Mouse (Mus musculus) brown adipose tissue, adult 24 weeks (tissue): ENCODE measurements at regions not wholly inside any gene's neighbourhood (a gene's known extent, or its start where the extent isn't known, plus 50 kb on each side); places are given as distances from the start of the nearest gene placed in this dataset.
"Not testable (repeated sequence)": the region's sequence is repeated elsewhere in the genome, so short reads cannot be mapped to it uniquely, and the experiment has no call there.

Experiments
- H3K27ac ChIP-seq: fragments of 200-500 bp; replicated peaks from 2 replicates; pipeline ENCODE4 v1.5.1; 2012; ENCODE audit warnings: low read depth, mild to moderate bottlenecking, low read length
- H3K4me1 ChIP-seq: fragments of 200-500 bp; 2 replicates; pipeline ENCODE4 v1.6.1; 2012; ENCODE audit warnings: low read length, mixed read lengths; ENCODE audit not compliant: control insufficient read depth, insufficient read depth, insufficient read length
- H3K4me3 ChIP-seq: fragments of 200-500 bp; 2 replicates; pipeline ENCODE4 v1.5.1; 2012; ENCODE audit warnings: low read depth, mild to moderate bottlenecking, low read length, moderate library complexity; ENCODE audit not compliant: insufficient read depth

GRCm38 (mm10) chr14:54125510-54125909 is 128.4 kb downstream of the Dad1 start:
- H3K27ac ChIP-seq = no peak overlapping the region
- no peak overlapping the region for H3K4me3 ChIP-seq
- H3K4me1 ChIP-seq = no peaks in the 10 kb centered on the region

DNA sequence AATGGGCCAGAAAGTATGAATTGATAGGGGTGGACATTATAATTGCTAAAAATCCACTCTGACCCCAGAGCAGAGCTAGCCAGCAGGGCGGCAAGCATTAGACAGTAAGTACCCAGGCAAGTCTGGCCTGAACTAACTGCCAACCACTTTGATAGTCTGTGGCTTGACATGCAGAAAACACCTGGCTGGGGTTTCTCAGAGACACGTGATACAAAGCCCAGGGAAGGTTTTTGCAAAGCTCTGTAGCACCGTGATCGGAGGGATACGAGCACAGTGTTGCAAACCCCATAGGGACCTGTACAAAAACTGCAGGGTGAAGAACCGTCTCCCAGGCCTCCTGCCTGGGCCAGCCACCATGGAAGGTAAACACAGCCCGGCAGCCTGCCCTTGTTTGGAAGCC is 131.9 kb downstream of the Dad1 start:
- Histone ChIP-seq H3K27ac (no peak overlapping the region), H3K4me3 (no peak overlapping the region), H3K4me1 (no peaks in the 10 kb centered on the region)

DNA sequence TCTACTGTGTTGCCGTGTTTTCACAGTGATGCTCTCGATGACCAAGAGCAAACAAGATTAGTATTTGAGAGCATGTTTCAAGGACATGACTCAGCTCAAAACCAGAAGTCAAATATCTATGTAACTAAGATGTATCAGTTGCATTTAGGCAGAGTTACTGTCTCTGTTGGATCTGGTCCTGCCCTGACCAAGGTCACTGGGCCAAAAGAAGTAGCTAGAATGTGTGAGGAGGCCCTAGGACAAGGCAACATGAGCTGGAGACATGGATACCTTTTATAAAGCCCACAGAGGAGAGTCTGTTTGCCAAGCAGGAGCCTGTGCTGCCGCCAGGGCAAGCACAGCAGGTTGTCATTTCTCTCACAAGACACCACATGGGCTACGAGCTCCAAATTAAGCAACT is 132.6 kb downstream of the Dad1 start:
- Histone ChIP-seq H3K27ac (no peak overlapping the region), H3K4me3 (no peak overlapping the region), H3K4me1 (no peaks in the 10 kb centered on the region)

- Histone ChIP-seq H3K27ac (no peak overlapping the region), H3K4me3 (no peak overlapping the region), H3K4me1 (no peaks in the 10 kb centered on the region)
Observed at GRCm38 (mm10) chr14:54120194-54120593, 133.7 kb downstream of the Dad1 start.

DNA sequence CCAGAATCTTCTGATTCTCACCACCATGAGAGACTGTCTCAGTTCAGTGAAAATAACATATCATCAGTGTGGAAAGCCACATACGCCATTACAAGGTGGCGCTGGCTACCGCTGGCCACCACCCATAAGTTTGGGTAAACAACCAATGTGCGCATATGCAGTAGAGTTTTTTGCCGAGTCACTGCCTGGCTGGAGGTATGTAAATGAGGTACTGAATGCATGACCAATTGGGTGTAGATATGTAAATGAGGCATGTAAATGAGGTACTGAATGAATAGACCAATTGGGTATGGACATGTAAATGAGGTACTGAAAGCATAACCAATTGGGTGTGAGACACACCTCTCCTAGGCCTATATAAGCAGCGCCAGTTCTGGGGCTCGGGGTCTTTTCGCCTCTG is 136.3 kb downstream of the Dad1 start:
- H3K27ac ChIP-seq, H3K4me3 ChIP-seq, H3K4me1 ChIP-seq: not testable (repeated sequence)

DNA sequence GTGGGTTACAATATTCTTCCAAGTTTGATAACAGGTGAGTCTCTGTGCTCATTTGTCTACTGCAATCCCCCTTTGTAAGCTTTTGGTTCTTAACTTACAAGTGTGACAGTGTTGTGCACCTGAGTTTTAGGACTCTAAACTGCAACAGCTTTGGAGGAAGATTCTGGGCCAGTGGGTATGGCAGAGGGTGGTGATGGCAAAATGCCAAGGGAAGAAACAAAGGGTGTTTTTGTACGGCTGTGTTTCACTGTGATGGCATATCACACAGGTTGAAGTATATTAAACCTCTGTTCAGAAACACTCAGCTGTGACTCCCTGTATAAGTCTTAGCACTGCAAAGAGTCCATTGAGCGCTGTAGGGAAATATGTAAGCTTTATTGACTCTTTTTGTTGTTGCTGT is 140.7 kb downstream of the Dad1 start:
- Histone ChIP-seq H3K4me3 (no peak overlapping the region), H3K27ac (no peak overlapping the region), H3K4me1 (peaks cover 1% of the 10 kb centered on the region; the same call in 1 of the 2 replicates)

- H3K27ac ChIP-seq = no peak overlapping the region
- H3K4me1 ChIP-seq = peaks cover 3% of the 10 kb centered on the region; the same call in 1 of the 2 replicates
- H3K4me3 ChIP-seq = no peak overlapping the region
Observed at GRCm38 (mm10) chr14:54110971-54111370, 142.9 kb downstream of the Dad1 start.

DNA sequence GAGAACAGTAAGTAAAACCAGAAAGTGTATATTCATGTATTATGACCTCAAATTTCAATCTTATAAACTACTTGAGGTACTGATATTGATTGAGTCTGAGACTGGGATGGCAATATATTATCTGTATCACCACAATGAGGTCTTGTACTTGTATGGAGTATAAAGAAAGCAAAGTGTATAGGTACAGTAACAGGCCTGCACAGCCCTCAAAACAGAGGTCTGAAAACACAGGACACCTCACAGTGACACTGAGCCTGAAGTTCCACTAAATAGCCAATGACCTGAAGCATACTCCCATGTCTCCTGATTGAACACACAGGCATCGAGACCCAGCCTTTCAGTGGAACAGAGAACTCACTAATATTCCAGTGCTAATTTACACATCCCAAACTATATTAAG is 144.8 kb downstream of the Dad1 start:
- H3K27ac ChIP-seq = no peak overlapping the region
- peaks cover 3% of the 10 kb centered on the region; the same call in 1 of the 2 replicates for H3K4me1 ChIP-seq
- no peak overlapping the region for H3K4me3 ChIP-seq

DNA sequence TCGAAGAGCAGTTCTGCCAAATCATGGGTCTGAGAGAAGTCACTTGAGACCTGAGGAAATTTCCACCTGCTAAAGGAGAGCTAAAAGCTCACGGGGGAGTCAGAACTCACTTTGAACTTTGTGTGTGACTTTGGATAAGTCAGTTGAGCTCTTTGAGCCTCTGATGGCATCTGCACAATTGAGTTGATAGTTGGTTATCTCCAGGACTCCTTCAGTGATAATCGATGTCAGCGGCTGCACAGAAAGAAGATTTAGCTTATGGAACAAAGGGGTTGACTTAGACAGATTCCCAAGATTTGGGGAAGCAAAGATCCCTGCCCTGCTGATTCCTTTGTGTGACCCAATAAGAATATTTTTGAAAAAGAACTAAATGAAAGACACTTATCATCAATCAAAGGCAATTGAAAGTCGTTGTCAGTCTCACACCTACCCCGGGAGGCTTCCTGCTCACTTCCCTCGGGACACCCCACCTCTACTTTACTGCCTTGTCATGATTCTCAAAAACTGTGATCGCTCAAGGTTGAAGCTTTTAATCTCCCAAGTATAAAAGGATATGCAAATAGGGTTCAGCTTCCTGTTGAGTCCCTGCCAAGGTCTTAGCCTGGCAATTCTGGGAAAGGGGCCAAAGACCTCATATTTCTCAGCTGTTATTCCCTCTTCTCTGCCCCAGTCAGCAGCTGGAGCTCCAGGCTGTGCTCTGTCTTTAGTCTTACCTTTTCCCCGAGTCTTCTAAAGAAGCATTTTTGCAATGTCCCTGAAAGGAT is 145.4 kb downstream of the Dad1 start:
- no peak overlapping the region for H3K4me3 ChIP-seq
- peaks cover 3% of the 10 kb centered on the region; the same call in 1 of the 2 replicates for H3K4me1 ChIP-seq
- H3K27ac ChIP-seq = no peak overlapping the region

- Histone ChIP-seq H3K27ac (no peak overlapping the region), H3K4me3 (no peak overlapping the region), H3K4me1 (peaks cover 3% of the 10 kb centered on the region; the same call in 1 of the 2 replicates)
Observed at GRCm38 (mm10) chr14:54107204-54107796, 146.6 kb downstream of the Dad1 start.

DNA sequence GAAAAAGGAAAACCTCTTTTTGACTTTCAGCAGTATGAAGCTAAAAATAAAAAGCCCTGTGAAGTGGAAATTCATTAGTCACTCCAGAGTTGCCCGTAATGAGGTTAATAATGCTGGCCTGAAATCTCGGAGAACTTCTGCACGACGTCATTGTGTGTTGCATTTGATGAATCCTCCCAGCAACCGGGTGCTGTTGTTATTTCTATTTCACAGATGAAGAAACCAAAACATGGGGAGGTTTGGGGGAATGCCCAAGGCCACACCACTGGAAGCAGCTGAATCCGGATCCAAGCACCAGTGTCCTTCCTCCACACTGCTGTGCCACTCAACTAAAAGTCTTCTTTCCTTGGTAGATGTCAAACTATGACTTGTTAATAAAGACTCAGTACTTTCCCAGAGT is 149.7 kb downstream of the Dad1 start:
- H3K4me1 ChIP-seq = peaks cover 3% of the 10 kb centered on the region; the same call in 1 of the 2 replicates
- H3K27ac ChIP-seq = no peak overlapping the region

GRCm38 (mm10) chr14:54103541-54103940 is 150.4 kb downstream of the Dad1 start:
- H3K27ac ChIP-seq = no peak overlapping the region
- H3K4me1 ChIP-seq = peaks cover 3% of the 10 kb centered on the region; the same call in 1 of the 2 replicates
- no peak overlapping the region for H3K4me3 ChIP-seq

More for the DNA sequence above, 149.7 kb downstream of the Dad1 start:
- H3K4me3 ChIP-seq = no peak overlapping the region

DNA sequence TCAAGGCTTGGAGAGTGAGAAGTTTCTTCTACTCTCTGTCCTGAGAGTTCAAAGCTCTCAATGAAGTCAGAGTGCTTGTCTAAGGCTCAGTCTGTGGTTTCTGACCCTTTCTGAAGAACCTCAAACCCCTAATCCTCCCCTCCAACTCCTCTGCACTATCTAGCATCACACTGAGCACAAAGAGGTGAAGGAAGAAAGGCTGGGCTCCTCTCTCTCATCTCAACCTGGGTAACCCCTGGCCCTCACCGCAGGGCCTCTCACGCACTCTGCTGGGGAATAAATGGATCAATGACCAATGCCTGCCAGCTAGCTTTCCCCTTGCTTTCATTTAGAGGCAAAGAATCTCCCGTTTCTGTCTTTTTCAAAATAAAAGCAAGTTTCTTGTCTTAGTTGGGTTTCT is 150.8 kb downstream of the Dad1 start:
- Histone ChIP-seq H3K4me1 (peaks cover 1% of the 10 kb centered on the region; the same call in 1 of the 2 replicates), H3K4me3 (no peak overlapping the region), H3K27ac (no peak overlapping the region)

GRCm38 (mm10) chr14:54101775-54102174 is 152.1 kb downstream of the Dad1 start:
- no peaks in the 10 kb centered on the region for H3K4me1 ChIP-seq
- no peak overlapping the region for H3K4me3 ChIP-seq
- H3K27ac ChIP-seq = no peak overlapping the region

DNA sequence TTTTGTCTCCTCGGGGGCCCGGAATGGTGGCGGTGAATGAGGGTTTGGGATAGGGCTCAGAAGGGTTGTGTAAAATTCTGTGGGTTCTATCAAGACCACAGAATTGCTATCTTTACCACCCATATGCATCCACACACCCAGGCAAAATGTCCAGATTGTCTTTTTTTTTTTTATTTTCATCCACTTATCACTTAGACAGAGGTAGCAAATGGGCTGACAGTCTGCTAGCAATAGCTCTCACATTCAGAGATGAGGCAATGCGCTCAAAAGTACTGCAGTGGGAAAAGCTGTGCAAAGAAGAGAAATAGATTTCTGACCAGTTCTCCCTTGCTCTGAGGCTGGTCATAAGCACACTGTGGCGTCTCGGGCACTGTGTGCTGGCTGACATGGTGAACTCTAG is 154.5 kb downstream of the Dad1 start:
- Histone ChIP-seq H3K27ac (no peak overlapping the region), H3K4me1 (no peaks in the 10 kb centered on the region), H3K4me3 (no peak overlapping the region)
